Mouse (Mus musculus): ENCODE results near the gene Afp.

Afp gene

DNA sequence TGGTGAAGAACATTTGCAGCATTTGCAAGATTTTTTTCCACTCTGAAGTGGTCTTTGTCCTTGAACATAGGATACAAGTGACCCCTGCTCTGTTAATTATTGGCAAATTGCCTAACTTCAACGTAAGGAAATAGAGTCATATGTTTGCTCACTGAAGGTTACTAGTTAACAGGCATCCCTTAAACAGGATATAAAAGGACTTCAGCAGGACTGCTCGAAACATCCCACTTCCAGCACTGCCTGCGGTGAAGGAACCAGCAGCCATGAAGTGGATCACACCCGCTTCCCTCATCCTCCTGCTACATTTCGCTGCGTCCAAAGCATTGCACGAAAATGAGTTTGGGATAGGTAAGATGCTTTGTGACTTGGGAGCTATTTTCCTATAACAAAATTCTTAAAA is at the start of gene Afp:
TSS of gene Afp (plus strand) at position 220 of the 400 bp plus-strand sequence.
- in situ Hi-C loops (cut with MboI, MseI), result loop anchor here in 1 of 2 experiments (10.0 to 25.0 kb wide), 2 partner anchors 1647 to 1814 kb away; partner anchors contain the start of gene Uso1

- in situ Hi-C loops (cut with MboI, MseI), result no loop called here
Observed at GRCm38 (mm10) chr5:90447577-90447976, 43.0 kb upstream of the Afp start.

GRCm38 (mm10) chr5:90449961-90450360 is 40.6 kb upstream of the Afp start:
- in situ Hi-C loops (cut with MboI, MseI), result no loop called here

- in situ Hi-C loops (cut with MboI, MseI), result no loop called here
Observed at GRCm38 (mm10) chr5:90452711-90453110, 37.8 kb upstream of the Afp start.

DNA sequence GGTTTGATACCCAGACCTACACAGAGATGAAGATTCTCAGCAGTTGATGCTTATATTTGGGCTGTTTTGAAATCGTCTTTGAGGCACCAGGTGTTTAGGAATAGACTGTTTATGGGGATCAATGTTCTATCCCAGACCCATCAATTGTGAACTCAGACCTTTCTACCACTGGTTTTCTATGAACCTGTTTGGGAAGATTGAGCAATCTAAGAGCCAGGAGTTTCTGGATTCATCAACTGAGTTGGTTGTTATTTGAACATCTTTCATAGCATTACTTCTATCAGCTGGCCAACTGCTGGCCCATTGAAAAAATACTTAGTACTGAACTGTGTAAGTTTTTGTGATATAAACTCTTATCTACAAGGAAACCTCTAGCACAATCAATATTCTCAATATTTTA is 33.3 kb upstream of the Afp start:
- in situ Hi-C loops (cut with MboI, MseI), result no loop called here

DNA sequence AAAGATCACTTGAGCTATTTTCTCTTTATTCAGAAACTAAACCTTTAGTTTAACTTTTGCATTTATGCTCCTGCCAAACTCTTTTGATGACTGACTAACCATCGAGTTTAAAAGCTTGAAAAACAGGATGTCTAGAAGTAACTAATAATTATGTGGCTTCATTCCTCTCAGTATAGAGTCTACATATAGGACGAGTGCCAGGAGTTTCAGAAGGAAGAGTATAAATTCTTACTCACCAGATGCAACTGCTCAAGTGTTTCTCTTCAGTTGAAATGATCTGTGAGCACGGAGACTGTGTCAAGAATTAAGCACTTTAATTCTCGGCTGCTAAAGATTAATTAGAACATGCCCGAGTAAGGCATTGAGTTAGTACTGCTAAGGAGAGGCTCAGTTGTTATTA is 31.8 kb upstream of the Afp start:
- in situ Hi-C loops (cut with MboI, MseI), result no loop called here

DNA sequence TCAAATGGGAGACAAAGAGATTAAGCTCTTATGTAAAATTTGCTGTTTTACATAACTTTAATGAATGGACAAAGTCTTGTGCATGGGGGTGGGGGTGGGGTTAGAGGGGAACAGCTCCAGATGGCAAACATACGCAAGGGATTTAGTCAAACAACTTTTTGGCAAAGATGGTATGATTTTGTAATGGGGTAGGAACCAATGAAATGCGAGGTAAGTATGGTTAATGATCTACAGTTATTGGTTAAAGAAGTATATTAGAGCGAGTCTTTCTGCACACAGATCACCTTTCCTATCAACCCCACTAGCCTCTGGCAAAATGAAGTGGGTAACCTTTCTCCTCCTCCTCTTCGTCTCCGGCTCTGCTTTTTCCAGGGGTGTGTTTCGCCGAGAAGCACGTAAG is 29.9 kb upstream of the Afp start, which contains the start of gene Alb:
TSS of gene Alb (plus strand) at position 279 of the 400 bp plus-strand sequence.
- in situ Hi-C loops (cut with MboI, MseI), result no loop called here

- in situ Hi-C loops (cut with MboI, MseI), result no loop called here
Observed at GRCm38 (mm10) chr5:90466806-90467205, 23.7 kb upstream of the Afp start.

GRCm38 (mm10) chr5:90467245-90467644 is 23.3 kb upstream of the Afp start:
- in situ Hi-C loops (cut with MboI, MseI), result no loop called here

DNA sequence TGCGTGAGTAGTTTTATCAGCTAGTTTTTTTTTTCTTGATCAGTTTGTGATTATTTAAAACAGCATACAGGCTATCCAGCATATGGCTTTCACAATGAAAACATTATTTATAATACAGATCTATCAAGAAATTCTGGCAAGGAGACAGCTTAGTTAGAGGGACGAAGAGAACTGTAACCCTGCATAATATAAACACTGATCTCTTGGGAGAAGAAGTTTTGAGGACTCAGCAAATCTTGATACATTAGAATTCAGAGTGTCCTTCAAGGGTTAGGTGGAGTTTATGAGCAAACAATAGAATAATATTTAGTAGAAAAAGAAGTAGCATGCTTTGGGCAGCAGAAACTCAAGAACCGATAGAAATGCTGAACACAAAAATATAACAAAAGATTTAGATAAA is 19.7 kb upstream of the Afp start:
- in situ Hi-C loops (cut with MboI, MseI), result no loop called here

DNA sequence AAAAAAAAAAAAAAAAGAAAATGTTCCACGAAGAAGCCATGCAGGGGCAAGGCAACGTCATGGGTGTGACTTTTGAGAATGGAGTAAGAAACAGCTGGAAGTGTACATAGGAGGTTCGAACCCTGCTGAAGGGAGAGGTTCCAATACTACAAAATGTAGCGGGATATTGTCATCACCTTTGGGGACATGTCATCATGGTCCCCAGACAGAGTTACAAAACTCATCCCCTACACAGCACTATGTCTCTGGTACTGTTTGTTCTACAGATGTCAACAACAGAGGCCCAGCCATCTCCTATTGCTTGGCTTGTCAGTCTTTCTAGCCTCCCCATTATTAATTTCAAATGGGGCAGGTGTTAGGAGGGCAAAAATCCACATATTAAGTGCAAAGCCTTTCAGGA is 16.6 kb upstream of the Afp start:
- in situ Hi-C loops (cut with MboI, MseI), result no loop called here

GRCm38 (mm10) chr5:90474369-90474768 is 16.2 kb upstream of the Afp start:
- in situ Hi-C loops (cut with MboI, MseI), result no loop called here

DNA sequence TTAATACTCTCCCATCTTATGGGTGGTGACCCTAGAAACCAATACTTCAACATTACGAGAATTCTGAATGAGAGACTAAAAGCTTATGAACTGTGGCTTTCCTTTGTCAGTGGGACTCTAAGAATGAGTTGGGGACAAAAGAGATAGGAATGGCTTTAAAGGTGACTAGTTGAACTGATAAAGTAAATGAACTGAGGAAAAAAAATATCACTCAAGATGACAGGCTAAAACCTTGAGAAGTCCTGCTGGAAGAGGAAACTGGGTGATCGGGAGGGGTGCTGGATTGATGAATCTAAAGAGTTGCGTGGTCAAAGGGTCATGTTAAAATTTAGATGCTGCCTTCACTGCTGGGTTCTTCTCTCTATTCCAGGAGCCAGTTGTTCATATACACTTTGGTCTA is 13.8 kb upstream of the Afp start:
- in situ Hi-C loops (cut with MboI, MseI), result loop anchor here in 1 of 2 experiments (25.0 kb wide), 1 partner anchor 1661 kb away; the partner anchor contains the start of gene Uso1

DNA sequence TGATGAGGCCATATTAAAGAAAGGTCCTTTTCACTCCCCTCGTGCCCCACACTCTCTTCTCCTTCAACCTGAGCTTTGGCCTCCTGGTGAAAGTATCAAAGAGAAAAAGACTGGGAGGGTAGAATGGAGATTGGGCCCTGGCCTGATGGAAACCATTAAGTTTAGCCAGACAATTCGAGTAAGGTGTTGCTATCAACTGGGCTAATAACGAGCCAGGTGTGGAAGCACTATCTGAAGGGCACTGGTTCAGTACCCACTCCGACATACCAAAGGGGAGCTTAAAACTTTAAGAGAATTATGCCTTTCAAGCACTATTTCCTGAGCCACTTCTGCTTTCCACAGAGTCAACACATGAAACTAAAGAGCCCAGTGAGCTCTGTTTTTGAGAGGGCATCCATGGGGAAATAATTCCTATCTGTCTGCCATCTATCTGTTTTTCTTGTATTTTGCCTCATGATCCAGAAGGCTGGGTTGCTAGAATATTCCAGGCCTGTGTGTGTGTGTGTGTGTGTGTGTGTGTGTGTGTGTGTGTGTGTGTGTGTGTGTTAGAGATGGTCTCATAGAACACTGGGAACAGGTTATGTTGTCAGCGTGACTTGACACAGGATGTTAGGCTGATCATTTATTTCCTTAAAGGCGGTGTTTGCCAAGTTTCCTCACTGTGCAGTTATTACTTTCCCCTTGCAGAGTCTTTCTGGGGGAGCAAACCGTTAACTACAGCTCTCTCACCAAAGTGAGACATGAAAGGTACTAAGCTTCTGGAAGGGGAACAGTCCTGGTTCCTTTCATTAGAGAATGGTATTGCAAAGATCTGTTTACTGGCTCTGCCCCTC is 13.0 kb upstream of the Afp start:
- in situ Hi-C loops (cut with MboI, MseI), result loop anchor here in 1 of 2 experiments (25.0 kb wide), 1 partner anchor 1660 kb away; the partner anchor contains the start of gene Uso1

DNA sequence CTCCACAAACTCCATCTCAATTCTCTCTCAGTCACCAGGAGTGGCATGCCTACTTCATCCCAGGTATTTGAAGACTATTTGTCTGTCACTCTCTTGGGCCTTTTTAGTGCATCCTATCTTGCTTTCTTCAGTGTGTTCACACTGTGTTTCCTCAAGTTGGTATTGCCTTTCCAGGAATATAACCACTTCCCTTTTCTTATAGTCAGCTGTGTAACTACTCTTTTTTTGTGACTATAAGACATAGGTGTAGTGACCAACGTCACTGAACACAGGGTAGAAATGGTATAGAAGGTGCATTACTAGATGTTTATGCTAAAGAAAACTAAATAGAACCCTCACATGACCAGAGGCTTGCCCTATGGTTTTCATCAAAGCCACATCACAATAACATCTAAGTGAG is 11.7 kb upstream of the Afp start:
- in situ Hi-C loops (cut with MboI, MseI), result loop anchor here in 1 of 2 experiments (25.0 kb wide), 1 partner anchor 1658 kb away; the partner anchor contains the start of gene Uso1

DNA sequence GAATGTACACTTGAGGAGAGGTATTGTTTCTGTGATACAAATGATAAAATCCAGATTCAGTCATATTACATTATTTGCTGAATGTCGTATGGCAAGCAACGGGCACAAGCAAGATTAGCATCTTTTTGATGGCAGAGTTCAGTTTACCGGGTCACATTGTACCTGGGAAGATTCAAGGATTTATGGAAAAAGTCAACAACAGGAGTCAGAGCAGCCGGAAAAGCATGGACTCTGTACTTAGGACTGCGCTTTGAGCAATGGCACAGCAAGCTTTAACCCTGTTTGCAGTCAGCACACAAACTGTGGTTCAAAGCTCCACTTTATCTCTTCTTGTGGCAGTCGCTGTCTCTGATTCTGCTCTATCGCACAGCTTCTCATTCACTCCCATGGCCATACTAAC is 4.9 kb upstream of the Afp start:
- in situ Hi-C loops (cut with MboI, MseI), result loop anchor here in 1 of 2 experiments (25.0 kb wide), 1 partner anchor 1652 kb away; the partner anchor contains the start of gene Uso1

GRCm38 (mm10) chr5:90488323-90488722 is 2.2 kb upstream of the Afp start:
- in situ Hi-C loops (cut with MboI, MseI), result loop anchor here in 1 of 2 experiments (25.0 kb wide), 1 partner anchor 1649 kb away; the partner anchor contains the start of gene Uso1

DNA sequence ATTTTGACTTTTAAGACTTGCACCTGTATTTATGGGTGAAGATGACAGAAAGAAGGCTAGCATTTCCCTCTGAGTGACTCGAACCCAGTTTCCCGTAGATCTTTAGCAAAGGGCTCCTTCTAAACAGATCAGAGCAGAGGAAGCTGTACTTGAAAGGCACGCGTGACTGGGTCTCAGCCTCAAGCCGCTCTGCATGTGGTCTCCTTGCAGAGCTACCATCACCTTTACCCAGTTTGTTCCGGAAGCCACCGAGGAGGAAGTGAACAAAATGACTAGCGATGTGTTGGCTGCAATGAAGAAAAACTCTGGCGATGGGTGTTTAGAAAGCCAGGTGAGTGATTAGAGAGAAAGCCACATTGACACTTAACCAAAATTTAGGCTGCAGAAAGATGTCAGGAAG is 1.9 kb downstream of the Afp start:
- in situ Hi-C loops (cut with MboI, MseI), result loop anchor here in 1 of 2 experiments (10.0 to 25.0 kb wide), 2 partner anchors 1645 to 1812 kb away; partner anchors contain the start of gene Uso1

- in situ Hi-C loops (cut with MboI, MseI), result loop anchor here in 1 of 2 experiments (10.0 to 25.0 kb wide), 2 partner anchors 1643 to 1810 kb away; partner anchors contain the start of gene Uso1
Observed at GRCm38 (mm10) chr5:90494308-90494707, 3.8 kb downstream of the Afp start.

DNA sequence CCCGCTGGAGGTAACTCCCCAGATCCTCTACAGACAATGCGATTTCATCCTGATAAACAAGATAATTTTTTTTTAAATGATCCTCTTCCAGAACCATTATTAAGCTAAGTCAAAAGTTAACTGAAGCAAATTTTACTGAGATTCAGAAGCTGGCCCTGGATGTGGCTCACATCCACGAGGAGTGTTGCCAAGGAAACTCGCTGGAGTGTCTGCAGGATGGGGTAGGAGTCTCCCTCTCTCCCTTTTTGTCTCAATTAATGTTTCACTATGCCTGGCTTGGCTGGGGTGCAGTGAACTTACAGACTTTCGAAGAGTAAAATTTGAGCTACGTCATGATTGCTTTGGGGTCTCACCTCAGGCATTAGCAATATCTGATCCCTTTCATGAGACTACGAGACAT is 9.0 kb downstream of the Afp start:
- in situ Hi-C loops (cut with MboI, MseI), result loop anchor here (5.0 to 25.0 kb wide), 3 partner anchors 297 to 1805 kb away; partner anchors contain the start of gene Uso1 (in 1 of the 2)

DNA sequence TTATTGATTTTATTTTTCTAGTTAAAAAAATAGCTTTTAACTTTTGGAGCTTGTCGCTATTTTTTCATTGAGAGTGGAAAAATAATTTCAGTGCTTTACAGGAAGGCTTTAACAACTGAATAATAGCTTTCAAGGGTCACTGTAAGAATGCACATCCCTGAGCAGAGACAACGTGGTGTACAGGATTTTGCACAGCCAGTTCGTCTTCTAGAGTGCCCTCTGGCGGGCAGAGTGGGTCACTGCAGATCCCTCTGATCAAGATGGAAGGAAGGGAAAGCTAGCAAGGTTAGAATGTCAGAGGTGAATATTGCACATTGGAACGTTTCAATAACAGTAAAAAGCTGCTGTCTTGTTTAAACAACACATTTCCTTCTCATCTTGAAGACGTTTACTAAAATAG is 10.2 kb downstream of the Afp start:
- in situ Hi-C loops (cut with MboI, MseI), result loop anchor here in 1 of 2 experiments (5.0 to 25.0 kb wide), 2 partner anchors 288 to 1713 kb away; no protein-coding TSS in a partner anchor

GRCm38 (mm10) chr5:90501752-90502151 is 11.2 kb downstream of the Afp start:
- in situ Hi-C loops (cut with MboI, MseI), result loop anchor here in 1 of 2 experiments (5.0 to 25.0 kb wide), 2 partner anchors 289 to 1714 kb away; no protein-coding TSS in a partner anchor
